Mouse (Mus musculus): ENCODE measurements around the gene Gin1. TPM values are rescaled to one million over a fixed set of nuclear protein-coding genes. Genes with fewer than 3 reads are reported as not detected.
"Not testable (repeated sequence)": the region's sequence is repeated elsewhere in the genome, so short reads cannot be mapped to it uniquely, and the experiment has no call there.

The Gin1 gene
- 19.7 and 20.1 TPM in 2 replicates for total RNA-seq (2017)

DNA sequence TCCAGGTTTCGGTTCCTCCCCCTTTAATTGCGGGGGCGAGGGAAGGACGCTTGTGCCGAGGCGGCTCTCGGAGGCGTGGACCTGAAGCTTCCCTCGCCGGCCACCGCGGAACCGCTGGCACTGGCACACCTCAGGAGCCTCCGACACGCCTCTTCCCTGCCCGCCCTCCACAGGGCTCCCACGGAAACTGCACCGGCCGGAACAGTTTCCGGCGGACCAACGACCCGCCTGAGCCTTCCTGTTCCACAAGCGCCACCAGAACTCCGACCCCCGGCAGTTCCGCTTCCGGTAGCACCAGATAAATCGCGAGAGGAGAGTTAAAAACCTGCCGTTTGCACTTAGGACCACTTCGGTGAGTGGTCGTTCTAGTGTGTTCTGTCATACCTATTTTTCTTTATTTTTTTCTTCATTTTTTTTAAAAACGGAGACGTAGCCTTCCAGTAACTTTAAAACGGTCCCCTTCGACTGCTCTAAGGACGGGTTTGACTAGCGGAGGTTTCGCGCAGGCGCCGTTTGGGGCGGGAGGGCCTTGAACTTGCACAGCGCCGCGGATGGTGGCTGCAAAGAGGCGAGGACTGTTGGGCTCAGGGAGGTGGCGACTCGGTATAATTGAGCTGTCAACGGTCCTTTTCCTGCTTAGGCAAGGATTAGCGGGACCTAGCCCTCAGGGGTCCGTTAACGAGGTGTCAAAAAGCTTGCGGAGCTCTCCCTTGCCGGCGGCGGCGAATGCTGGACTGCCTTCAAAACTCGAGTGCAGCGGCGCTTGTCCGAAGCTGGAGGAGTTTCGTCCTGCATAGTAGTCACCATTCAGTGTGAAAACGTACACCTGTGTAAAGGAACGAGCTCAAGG is at the start of gene Gin1, which contains the start of gene Ppip5k2:
TSS of gene Gin1 (plus strand) at position 269 of the 850 bp plus-strand sequence.
TSS of gene Ppip5k2 (minus strand) at position 508 of the 850 bp plus-strand sequence.
- ATAC-seq (replicated peaks; ENCODE audit: low read depth, poor library complexity, severe bottlenecking): peak; percentile 90

DNA sequence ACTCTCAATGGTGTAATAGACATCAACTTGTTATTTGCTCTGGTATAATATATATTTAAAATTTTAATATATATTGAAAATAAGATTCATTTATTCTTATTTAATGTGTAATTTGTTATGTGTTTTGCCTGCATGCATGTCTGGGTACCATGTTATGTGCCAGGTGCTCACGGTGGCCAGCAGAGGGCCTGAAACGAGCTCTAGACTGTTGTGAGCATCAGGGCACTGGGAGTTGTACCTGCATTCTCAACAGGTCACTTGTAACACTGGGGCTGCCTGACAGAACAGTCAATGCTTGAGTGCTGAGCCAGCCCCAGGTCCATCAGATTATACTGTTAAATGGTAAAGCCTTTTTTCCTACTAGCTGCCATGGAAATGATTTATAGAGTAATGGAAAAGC is 43.2 kb upstream of the Gin1 start:
- no peak; the same call in 1 of the 2 replicates for ATAC-seq (replicated peaks; ENCODE audit: low read depth, poor library complexity, severe bottlenecking)

DNA sequence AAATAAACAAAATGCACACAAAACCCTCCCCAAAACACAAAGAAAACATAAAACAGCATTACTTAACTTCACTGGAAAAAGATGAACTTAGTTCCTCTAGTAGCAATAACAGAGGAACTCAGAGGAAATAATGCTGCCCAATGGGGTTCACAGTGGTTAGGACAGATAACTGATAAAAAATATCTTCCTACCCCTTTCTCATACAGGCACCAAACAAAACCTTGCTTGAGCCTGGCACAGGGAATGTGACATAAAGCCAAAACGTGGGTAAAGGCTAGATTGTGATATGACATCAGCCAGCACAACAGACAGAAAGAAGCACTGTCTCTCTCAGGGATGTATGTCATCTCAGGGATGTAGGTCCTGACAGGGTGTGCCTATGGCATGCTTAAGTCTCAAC is 40.6 kb upstream of the Gin1 start:
- peak; percentile 62 for ATAC-seq (replicated peaks; ENCODE audit: low read depth, poor library complexity, severe bottlenecking)

DNA sequence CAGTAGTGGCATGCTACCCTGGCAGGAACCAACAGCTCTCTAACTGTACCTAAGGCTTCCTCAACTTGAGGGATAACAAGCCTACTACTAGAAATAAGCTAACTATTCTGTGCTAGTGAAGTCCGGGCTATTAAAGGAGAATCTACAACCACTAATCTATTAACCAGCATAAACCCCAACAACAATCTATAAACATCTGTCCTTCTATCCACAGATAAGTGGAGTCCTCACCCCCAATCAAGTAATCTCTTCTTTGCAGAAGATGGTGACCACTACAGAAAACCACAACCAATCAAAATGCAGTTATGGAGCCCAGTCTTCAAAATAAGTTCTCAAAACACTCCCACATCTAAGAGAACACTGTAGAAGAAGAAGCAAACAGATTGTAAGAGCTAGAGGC is 26.9 kb upstream of the Gin1 start:
- ATAC-seq (replicated peaks; ENCODE audit: low read depth, poor library complexity, severe bottlenecking): peak; percentile 75

DNA sequence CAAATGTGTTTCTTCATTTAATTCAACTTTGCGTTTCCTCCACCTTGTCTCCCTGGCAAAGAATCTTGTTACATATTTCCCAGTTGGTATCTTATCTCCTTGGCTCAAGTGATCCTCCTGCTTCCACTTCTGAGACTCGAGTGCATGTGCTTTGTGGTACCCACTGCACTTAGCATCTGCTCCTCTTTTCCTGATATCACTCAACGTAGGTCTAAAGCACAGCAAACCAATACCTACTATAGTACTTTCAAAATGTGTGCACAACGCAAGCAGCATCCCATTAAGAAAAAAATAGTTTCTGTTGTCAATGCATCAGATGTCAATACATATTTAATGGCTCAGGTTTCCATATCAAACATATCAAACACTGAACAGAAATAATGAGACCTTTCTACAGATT is 24.3 kb upstream of the Gin1 start:
- no peak for ATAC-seq (replicated peaks; ENCODE audit: low read depth, poor library complexity, severe bottlenecking)

DNA sequence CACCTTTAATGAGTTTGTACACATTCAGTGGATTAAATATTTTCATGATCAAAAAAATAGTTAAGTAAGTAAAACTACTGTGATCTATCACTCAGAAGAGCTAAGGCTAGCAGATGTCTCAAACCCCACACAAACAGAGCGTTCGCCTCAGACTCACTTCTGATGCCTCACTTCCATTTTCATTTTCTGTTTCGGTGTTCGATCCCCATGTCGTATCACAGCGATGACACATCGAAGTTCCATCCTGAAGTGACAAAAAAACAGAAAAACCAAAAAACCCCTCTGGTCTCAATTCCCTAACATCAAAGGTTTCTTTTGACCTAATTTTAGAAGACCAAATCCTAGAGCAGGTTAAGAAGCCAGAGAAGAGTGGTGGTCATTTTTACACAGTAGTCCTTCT is 23.7 kb upstream of the Gin1 start:
- no peak for ATAC-seq (replicated peaks; ENCODE audit: low read depth, poor library complexity, severe bottlenecking)

DNA sequence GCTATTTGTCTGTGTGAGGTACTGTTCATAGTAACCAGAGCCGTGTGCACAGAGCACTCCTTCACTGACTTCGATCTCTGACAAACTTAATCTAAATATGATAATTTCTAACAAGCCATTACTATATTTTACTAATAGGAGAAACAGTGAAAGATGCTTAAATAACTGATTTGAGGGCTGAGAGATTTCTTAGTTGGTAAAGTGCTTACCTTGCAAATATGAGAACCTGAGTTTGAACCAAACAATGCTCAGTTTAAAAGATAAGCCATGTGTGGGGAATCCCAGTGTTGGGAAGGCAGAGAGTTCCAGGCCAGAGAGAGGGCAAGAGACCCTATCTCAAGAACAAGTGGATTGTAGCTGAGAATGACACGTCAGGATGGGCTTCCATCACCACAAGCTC is 21.8 kb upstream of the Gin1 start:
- no peak for ATAC-seq (replicated peaks; ENCODE audit: low read depth, poor library complexity, severe bottlenecking)

DNA sequence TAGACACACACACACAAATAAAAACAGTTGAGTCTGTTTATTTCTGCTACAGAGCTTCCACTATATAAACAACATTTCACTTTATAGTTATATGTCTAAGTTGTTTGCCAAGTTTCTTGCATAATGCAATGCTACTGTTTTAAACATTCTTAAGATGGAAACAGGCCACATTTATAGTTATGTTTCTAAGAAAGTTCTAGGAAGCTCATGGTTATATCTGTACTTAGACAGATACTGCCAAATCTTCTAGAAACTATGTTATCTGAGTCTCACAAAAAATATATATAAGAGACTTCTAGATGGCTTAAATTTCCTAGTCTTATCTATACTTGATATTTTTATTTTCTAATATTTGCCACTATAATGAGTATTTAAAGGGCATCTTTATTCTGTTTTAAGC is 16.8 kb upstream of the Gin1 start:
- no peak for ATAC-seq (replicated peaks; ENCODE audit: low read depth, poor library complexity, severe bottlenecking)

DNA sequence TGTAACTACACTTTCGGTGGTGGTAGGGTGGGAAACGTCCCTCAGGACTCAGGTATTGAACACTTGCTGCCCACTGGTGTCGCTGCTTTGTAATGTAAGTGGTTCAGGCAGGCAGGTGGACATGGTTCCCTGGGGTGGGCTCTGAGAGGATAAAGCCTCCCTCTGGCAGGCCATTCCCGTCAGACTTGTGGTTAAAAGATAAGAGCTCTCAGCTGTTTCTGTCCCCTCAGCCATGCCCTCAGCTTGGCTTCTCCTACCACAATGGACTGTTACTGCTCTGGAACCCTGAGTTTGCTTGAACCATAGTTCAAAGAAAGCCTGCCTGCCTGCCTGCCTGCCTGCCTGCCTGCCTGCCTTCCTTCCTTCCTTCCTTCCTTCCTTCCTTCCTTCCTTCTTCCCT is 15.6 kb upstream of the Gin1 start:
- ATAC-seq (replicated peaks; ENCODE audit: low read depth, poor library complexity, severe bottlenecking): no peak

DNA sequence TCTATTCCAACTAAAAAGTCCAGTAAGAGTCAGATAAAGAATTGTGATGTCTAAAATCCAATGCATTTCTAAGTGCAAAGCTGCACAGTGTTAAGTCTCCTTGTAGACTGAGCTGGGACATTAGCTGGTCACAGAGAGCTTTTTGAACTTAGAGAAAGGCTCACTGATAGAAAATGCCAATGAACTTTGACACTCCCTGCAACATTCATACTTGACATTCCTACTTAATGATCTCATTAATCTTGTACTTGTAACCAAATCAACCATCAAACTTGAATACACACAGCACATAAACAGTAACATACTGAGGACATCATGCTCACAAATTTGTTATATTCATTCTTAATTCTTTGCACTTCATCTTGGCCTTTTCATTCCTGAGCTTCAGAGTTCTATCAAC is 10.1 kb upstream of the Gin1 start:
- ATAC-seq (replicated peaks; ENCODE audit: low read depth, poor library complexity, severe bottlenecking): no peak

DNA sequence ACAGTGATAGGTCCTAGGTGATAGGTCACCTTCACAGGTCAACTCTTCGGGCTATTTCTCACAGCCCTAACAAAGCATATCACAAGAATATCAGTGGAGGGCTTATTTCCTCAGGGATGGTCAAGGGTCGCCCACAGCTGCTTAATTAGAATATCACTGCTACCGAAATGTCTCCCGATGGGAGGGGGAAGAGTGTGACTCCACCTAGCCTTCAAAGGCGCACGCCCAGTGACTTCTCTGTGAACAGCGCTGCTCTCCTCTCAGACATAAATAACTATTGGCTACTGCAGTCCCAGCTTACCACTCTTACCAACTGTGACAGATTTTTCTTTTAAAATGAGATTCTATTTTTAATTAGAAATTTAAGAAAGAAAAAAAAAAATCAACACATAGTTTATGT is 9.4 kb upstream of the Gin1 start:
- ATAC-seq (replicated peaks; ENCODE audit: low read depth, poor library complexity, severe bottlenecking): no peak

DNA sequence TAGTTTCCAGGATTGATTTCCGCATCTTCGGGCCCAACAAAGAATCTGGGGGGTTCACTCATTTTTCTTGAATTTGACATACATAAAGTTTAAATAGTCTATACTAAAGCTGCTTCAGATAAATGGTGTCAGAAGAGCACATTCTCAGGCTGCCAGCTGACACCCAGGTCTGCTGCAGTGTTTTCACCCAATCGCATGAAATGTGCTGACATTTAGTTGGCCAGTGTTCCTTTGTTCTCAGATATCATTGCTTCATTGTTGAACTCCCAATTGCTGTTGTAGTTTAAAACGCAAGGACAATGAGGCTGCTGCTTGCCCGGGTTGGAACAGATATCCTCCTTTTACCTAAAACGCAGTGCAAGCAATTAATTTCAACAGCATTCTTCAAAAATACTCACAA is 8.5 kb upstream of the Gin1 start:
- ATAC-seq (replicated peaks; ENCODE audit: low read depth, poor library complexity, severe bottlenecking): no peak

DNA sequence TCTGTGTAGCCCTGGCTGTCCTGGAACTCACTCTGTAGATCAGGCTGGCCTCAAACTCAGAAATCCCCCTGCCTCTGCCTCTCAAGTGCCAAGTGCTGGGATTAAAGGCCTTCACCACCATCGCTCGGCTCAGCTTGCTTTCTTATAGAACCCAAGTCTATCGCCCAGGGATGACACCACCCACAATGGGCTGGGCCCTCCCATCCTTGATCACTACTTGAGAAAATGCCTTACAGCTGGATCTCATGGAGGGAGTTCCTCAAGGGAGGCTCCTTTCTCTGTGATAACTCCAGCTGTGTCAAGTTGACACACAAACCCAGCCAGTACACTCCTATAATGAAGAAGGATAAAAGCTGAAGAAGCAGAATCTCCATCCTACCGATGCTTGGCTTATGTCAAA is 4.3 kb upstream of the Gin1 start:
- ATAC-seq (replicated peaks; ENCODE audit: low read depth, poor library complexity, severe bottlenecking): not testable (repeated sequence)

DNA sequence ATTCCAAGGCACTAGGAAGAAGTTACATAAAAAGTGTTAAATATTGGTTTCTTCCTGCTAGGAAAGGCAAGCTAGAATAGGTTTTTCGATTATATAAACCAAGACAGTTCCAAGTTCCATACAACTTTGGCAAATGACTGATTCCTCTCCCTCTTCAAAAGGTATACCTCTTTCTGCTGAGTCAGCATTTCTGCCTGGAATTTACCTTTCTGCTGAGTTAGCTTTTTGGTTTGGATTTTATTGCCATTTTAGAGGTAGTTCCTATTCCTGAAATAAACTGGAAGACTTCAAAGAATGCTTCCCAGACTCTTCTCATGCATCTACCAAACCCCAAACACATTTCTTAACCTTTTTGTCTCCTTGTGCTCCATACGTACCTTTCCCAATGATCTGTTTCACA is 1.9 kb upstream of the Gin1 start:
- ATAC-seq (replicated peaks; ENCODE audit: low read depth, poor library complexity, severe bottlenecking): no peak

DNA sequence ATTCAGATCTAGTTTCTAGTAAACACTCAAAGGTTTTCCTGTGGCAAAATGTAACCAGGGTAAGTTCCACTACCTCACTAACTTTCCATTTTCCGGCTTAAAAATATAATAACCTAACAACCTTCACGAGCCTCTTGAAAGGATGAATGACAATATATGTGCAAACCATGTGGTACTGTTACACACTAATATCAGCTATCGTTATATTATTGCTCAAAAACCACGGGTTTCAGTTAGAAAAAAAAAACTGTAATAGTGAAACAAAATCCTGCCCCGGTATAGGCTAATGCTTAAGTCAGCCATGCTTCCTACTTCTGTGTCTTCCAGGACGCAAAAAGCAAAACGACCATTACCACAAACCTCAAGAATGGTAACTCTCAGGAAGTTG is 1.1 kb upstream of the Gin1 start:
- peak; percentile 12 for ATAC-seq (replicated peaks; ENCODE audit: low read depth, poor library complexity, severe bottlenecking)

DNA sequence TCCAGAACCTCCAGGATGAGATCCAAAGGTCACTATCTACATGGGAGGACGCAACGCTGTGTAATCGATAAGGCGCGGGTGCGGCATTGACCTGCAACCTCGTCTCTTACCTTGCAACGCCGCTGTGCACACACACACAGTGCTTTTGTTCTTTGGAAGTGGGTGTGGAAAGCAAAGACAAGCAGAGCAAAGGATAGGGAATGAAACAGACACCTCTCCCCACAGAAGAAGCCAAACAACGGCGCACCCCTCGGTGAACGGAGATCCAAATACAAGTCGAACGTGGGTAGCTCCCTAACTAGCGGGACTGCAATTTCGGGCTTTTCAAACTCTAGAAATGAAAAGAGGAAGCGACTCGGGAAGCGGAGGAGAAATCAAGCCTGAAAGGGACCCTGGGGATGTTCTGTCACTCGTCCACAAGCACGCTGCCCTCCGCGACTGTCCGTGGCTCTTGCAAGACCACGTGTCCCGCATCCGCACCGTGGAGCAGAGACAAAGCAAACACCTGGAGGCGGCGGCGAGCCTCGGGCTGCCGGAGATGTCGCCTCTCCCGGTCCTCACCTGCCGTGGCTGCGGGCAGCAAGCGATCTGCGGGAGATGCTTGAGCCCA is 573 bp upstream of the Gin1 start:
- ATAC-seq (replicated peaks; ENCODE audit: low read depth, poor library complexity, severe bottlenecking): peak; percentile 49

DNA sequence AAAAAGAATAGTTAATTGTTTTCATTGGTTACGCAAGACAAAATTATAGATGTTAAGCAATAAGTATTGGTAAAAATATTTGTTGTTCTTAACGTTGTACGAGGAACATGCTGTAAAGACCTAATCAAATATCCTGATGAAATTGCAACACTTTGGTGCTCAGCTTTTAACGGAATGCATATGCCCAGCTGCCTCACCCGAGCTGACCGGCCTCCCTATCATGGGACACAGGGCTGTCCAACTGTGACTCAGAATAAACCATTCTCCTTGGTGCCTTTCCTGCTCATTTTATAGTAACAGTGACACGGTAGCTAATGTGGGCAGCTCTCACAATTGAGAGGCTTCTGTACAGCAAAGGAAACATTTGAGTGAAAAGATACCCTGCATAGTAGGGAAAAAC is 1.1 kb downstream of the Gin1 start:
- no peak for ATAC-seq (replicated peaks; ENCODE audit: low read depth, poor library complexity, severe bottlenecking)

DNA sequence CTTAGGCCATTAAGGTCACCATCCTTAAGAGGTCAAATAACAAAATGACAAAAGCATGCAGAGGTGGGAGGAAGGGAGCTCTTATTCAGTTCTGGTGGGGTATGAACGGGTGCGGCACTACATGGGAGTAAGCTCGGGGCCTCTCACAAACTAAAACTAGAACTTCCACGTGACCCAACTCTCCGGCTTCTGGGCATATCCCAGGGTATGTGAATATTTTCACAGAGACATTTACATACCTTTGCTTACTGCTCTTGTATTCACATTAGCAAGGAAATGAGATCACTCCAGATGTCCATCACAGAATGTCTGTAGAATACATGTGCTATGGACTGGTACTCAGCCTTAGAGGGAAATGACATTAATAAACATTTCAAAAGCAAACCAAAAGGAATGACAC is 1.8 kb downstream of the Gin1 start:
- no peak for ATAC-seq (replicated peaks; ENCODE audit: low read depth, poor library complexity, severe bottlenecking)

DNA sequence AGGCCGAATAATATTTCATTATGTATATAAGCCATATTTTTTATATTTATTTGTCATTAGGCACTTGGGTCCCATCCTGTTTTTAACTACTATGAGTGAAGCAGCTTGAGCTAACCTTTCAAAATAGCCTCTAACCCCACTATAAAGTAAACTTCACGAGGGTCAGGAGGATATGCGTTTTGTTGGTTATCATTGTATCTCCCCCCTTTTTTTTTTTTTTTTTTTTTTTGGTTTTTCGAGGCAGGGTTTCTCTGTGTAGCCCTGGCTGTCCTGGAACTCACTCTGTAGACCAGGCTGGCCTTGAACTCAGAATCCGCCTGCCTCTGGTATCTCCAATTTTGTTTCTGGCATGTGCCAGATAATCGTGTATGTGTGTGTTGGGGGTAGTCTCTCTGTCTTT is 3.4 kb downstream of the Gin1 start:
- ATAC-seq (replicated peaks; ENCODE audit: low read depth, poor library complexity, severe bottlenecking): no peak

DNA sequence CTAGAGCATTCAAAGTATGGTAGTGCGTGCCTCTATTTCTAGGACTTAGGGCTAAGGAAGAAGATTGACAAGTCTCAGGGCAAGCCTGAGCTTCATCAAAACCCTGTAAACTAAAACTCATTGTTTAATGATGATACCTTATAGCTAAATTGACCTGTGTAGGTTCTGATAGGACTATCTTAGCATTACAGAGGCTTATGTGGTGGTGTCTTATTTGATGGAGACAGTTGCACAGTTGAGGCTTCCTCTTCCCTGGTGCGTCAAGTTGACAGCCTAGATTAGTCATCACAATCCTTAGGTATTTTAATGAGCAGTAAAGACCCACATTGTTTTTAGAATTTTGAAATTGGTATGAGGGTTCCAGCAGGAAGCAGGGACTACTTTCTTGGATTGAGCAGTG is 4.0 kb downstream of the Gin1 start:
- no peak for ATAC-seq (replicated peaks; ENCODE audit: low read depth, poor library complexity, severe bottlenecking)

DNA sequence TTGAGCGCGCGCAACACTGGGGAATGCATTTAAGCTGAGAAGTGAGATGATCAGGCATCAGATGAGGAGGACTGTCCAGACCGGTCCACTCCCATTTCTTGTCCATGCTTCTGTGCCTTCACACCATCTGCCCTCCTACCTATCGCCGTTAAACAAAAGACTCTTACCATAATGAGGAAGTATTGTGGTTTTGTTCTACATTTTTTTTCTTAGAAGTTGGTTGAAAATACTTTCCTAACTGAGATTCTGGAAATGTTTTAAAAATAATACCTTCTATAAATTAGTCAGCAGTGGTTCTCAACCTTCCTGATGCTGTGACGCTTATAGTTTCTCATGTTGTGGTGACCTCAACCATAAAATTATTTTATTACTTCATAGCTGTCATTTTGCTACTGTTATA is 11.7 kb downstream of the Gin1 start:
- peak; percentile 97 for ATAC-seq (replicated peaks; ENCODE audit: low read depth, poor library complexity, severe bottlenecking)

DNA sequence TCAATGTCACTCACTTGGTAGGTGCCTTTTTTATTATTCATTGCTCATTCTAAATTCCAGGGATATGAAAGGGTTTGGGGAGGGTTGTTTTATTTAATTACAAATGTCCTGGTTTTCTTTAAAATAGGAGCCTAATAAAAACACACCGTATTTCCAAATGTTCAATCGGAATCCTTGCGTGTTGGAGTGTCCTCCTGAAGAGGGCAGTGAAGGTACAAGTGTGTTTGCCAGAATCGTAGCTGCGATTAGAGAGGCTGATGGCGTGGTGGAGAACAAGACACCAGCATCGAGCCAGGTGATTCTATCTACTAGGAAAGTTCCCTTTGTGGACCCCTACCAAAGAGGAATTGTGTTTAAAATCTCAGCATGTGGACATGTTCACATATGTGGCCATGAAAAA is 15.0 kb downstream of the Gin1 start:
- ATAC-seq (replicated peaks; ENCODE audit: low read depth, poor library complexity, severe bottlenecking): no peak
